In the genomic region with DNA sequence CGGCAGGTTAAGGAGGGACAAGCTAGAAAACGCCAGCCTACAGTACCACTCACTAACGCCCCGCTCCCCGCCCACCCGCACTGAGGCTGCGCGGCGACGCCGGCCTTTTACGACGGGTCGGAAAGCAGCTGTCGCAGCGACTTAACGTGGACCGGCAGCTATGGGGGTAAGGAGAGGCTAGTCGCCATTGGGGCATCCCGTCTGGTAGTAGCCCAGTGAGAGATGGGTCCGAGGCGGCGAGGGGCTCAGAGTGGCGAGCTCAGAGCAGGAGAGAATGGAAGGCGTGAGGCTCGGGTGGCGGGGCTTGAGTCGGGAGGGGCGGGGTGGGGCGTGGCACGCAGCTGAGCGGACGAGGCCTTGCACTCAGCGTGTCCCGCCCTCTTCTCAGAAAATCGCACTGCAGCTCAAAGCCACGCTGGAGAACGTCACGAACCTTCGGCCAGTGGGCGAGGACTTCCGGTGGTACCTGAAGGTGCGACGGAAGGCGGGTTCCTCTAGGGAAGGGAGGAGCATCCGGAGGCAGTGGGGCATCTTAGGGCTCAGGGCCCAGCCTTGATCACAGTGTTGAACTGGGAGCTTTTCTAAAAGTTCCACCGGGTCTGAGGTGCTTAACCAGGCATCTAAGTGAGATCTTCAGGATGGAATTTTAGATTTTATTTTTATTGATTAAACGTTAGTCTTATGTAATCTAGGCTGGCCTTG, we compare ENCODE assay signal across 8 mouse cellular contexts. TPM values are rescaled to one million over a fixed set of nuclear protein-coding genes. Genes with fewer than 3 reads are reported as not detected.
A peak's percentile ranks its signal among the peaks of the same experiment; 100 is the strongest.
DNase-seq lines count a peak whose midpoint lies in the region; ATAC-seq and TF ChIP-seq lines count a peak whose summit lies in the region.

A gene (plus strand): TSS at position 83 of the 702 bp plus-strand sequence.

- TF ChIP-seq POLR2A in brain, embryonic 14.5 days (IDR thresholded peaks at IDR 0.05; ENCODE audit: borderline replicate concordance, extremely low read depth, insufficient read depth, insufficient read length, poor library complexity, severe bottlenecking), result peak; percentile 61; the same call in 1 of the 2 replicates
- peak; percentile 41; the same call in 1 of the 2 replicates for TF ChIP-seq POLR2A in liver, adult 2 months (IDR thresholded peaks at IDR 0.05; ENCODE audit: extremely low read depth, insufficient read depth, low read length)
- TF ChIP-seq POLR2A in myocyte (IDR thresholded peaks at IDR 0.05; ENCODE audit: insufficient read length, low read depth), result peak; percentile 79

- H3ac ChIP-seq in C2C12 (ENCODE audit: control insufficient read depth, insufficient read length, low read depth) (peak within 1 kb of the TSS; percentile 76), myocyte (ENCODE audit: control insufficient read depth, insufficient read length) (peak within 1 kb of the TSS; percentile 71)

- H3K4me3 ChIP-seq in C2C12 (ENCODE audit: insufficient read depth, poor library complexity, severe bottlenecking) (peak within 1 kb of the TSS; percentile 53), myocyte (peak within 1 kb of the TSS; percentile 63)
- H3K4me3 ChIP-seq in erythroblast, embryonic 14.5 days (replicated peaks), result peak within 1 kb of the TSS; percentile 79
- H3K4me3 ChIP-seq in heart, embryonic 11.5 days (ENCODE audit: low read depth, low read length), result peak within 1 kb of the TSS; percentile 66
- H3K4me3 ChIP-seq in kidney, embryonic 16.5 days (ENCODE audit: low read length), result peak within 1 kb of the TSS; percentile 57
- peak within 1 kb of the TSS; percentile 71 for H3K4me3 ChIP-seq in liver, adult 2 months (ENCODE audit: insufficient read depth, low read depth, low read length)

- under 1% methylated on average over 48 of the region's 48 CpGs for WGBS in heart, embryonic 11.5 days (ENCODE audit: insufficient replicate concordance)
- WGBS in kidney, embryonic 16.5 days, result under 1% methylated on average over 48 of the region's 48 CpGs
- WGBS in liver, adult 2 months, result under 1% methylated on average over 48 of the region's 48 CpGs

- DNase-seq in brain, embryonic 14.5 days (ENCODE audit: low read depth), result peak; percentile 99
- DNase-seq in liver, adult 2 months (ENCODE audit: extremely low read depth, low read depth, low spot score), result peak; percentile 97
- peak; percentile 97 for DNase-seq in splenic B cell, adult 2 months (ENCODE audit: low read depth, low spot score)

- H3K79me3 ChIP-seq in C2C12 (ENCODE audit: low read depth), result peaks cover 2% of the 10 kb centered on the region

- H3K27me3 ChIP-seq in C2C12 (ENCODE audit: control insufficient read depth, insufficient read depth, insufficient read length), result no peaks in the 10 kb centered on the region
- no peaks in the 10 kb centered on the region for H3K27me3 ChIP-seq in erythroblast, embryonic 14.5 days (ENCODE audit: control insufficient read depth)
- H3K27me3 ChIP-seq in heart, embryonic 11.5 days (ENCODE audit: control insufficient read depth, insufficient read depth, low read length), result no peaks in the 10 kb centered on the region
- no peaks in the 10 kb centered on the region for H3K27me3 ChIP-seq in kidney, embryonic 16.5 days (ENCODE audit: insufficient read depth, low read length)
- no peaks in the 10 kb centered on the region for H3K27me3 ChIP-seq in liver, adult 2 months (ENCODE audit: control insufficient read depth, insufficient read depth, low read length)
- no peaks in the 10 kb centered on the region for H3K27me3 ChIP-seq in myocyte (ENCODE audit: control insufficient read depth, insufficient read depth, insufficient read length)
- no peaks in the 10 kb centered on the region for H3K27me3 ChIP-seq in splenic B cell, adult 2 months (ENCODE audit: control insufficient read depth, insufficient read depth, low read length, poor library complexity, severe bottlenecking)

- peak within 1 kb of the TSS; percentile 90 for H3K4me2 ChIP-seq in heart, embryonic 11.5 days
- peak within 1 kb of the TSS; percentile 90 for H3K4me2 ChIP-seq in kidney, embryonic 16.5 days (replicated peaks; ENCODE audit: low read depth, low read length)
- H3K4me2 ChIP-seq in myocyte (ENCODE audit: low read depth), result peak within 1 kb of the TSS; percentile 99

- ATAC-seq in heart, embryonic 11.5 days (replicated peaks; ENCODE audit: insufficient number of reproducible peaks, low FRiP score, low TSS enrichment), result peak; percentile 91
- ATAC-seq in kidney, embryonic 16.5 days (ENCODE audit: low FRiP score, low TSS enrichment), result peak; percentile 94

- peaks cover 35% of the 10 kb centered on the region for H3K4me1 ChIP-seq in erythroblast, embryonic 14.5 days (ENCODE audit: control insufficient read depth)
- H3K4me1 ChIP-seq in heart, embryonic 11.5 days (ENCODE audit: control insufficient read depth, insufficient read depth, low read length), result peaks cover 6% of the 10 kb centered on the region; the same call in 1 of the 2 replicates
- peaks cover 13% of the 10 kb centered on the region for H3K4me1 ChIP-seq in kidney, embryonic 16.5 days (ENCODE audit: insufficient read depth, low read length)
- H3K4me1 ChIP-seq in liver, adult 2 months (ENCODE audit: control insufficient read depth, insufficient read depth, low read length), result peaks cover 5% of the 10 kb centered on the region

- H3K36me3 ChIP-seq in C2C12 (ENCODE audit: control insufficient read depth, insufficient read depth), result peaks cover 62% of the 10 kb centered on the region
- H3K36me3 ChIP-seq in erythroblast, embryonic 14.5 days (ENCODE audit: control insufficient read depth), result peaks cover 72% of the 10 kb centered on the region
- peaks cover 13% of the 10 kb centered on the region for H3K36me3 ChIP-seq in heart, embryonic 11.5 days (ENCODE audit: control insufficient read depth, insufficient read depth, low read length)
- peaks cover 42% of the 10 kb centered on the region for H3K36me3 ChIP-seq in kidney, embryonic 16.5 days (ENCODE audit: insufficient read depth, low read length)
- peaks cover 19% of the 10 kb centered on the region for H3K36me3 ChIP-seq in liver, adult 2 months (ENCODE audit: control insufficient read depth, insufficient read depth, low read length)
- H3K36me3 ChIP-seq in myocyte (ENCODE audit: control insufficient read depth, insufficient read depth), result peaks cover 38% of the 10 kb centered on the region
- H3K36me3 ChIP-seq in splenic B cell, adult 2 months (ENCODE audit: control insufficient read depth, insufficient read depth, low read length, poor library complexity, severe bottlenecking), result no peaks in the 10 kb centered on the region

- H3K9ac ChIP-seq in heart, embryonic 11.5 days (ENCODE audit: low read depth, low read length), result peak within 1 kb of the TSS; percentile 74
- peak within 1 kb of the TSS; percentile 66 for H3K9ac ChIP-seq in kidney, embryonic 16.5 days (replicated peaks; ENCODE audit: low read length)
- H3K9ac ChIP-seq in liver, adult 2 months (ENCODE audit: low read depth, low read length), result peak within 1 kb of the TSS; percentile 79

- TF ChIP-seq CTCF in C2C12 (IDR thresholded peaks at IDR 0.05; ENCODE audit: control insufficient read depth, insufficient read depth, insufficient read length), result no peak
- no peak for TF ChIP-seq CTCF in brain, embryonic 14.5 days (IDR thresholded peaks at IDR 0.05; ENCODE audit: borderline replicate concordance, extremely low read depth, insufficient read depth, insufficient read length)
- no peak for TF ChIP-seq CTCF in liver, adult 2 months (IDR thresholded peaks at IDR 0.05; ENCODE audit: low read depth, low read length)

- H3K27ac ChIP-seq in heart, embryonic 11.5 days (ENCODE audit: low read depth, low read length), result peak within 1 kb of the TSS; percentile 86
- peak within 1 kb of the TSS; percentile 88 for H3K27ac ChIP-seq in kidney, embryonic 16.5 days (ENCODE audit: low read length)
- peak within 1 kb of the TSS; percentile 70 for H3K27ac ChIP-seq in liver, adult 2 months (replicated peaks; ENCODE audit: insufficient read depth, low read depth, low read length)

- H3K79me2 ChIP-seq in C2C12 (ENCODE audit: control insufficient read depth, insufficient read depth) (peaks cover 12% of the 10 kb centered on the region), myocyte (ENCODE audit: control insufficient read depth, insufficient read depth) (peaks cover 7% of the 10 kb centered on the region)
- no peaks in the 10 kb centered on the region for H3K79me2 ChIP-seq in liver, adult 2 months (ENCODE audit: control insufficient read depth, insufficient read depth, low read length)

- no peaks in the 10 kb centered on the region for H3K9me3 ChIP-seq in erythroblast, embryonic 14.5 days (ENCODE audit: control insufficient read depth, low read length)
- no peaks in the 10 kb centered on the region for H3K9me3 ChIP-seq in heart, embryonic 11.5 days (replicated peaks; ENCODE audit: control insufficient read depth, low read length)
- no peaks in the 10 kb centered on the region for H3K9me3 ChIP-seq in kidney, embryonic 16.5 days (ENCODE audit: low read length)

TF ChIP-seq in C2C12, 6 proteins besides CTCF, POLR2A, EP300 and RAD21:
- TF ChIP-seq MAX (IDR thresholded peaks at IDR 0.05), result no peak
- TF ChIP-seq FOSL1 (IDR thresholded peaks at IDR 0.05; ENCODE audit: insufficient read depth, low read length, poor library complexity, severe bottlenecking), result no peak
- no peak for TF ChIP-seq MYOG (IDR thresholded peaks at IDR 0.05; ENCODE audit: control insufficient read depth, extremely low read depth, insufficient read length)
- TF ChIP-seq CEBPB (IDR thresholded peaks at IDR 0.05; ENCODE audit: low read depth), result no peak
- no peak for TF ChIP-seq MYOD1 (IDR thresholded peaks at IDR 0.05; ENCODE audit: control insufficient read depth, insufficient read length, low read depth)
- TF ChIP-seq USF1 (IDR thresholded peaks at IDR 0.05; ENCODE audit: low read depth), result no peak

TF ChIP-seq in myocyte, 11 proteins besides CTCF, POLR2A, EP300 and RAD21 (continues in another document):
- TF ChIP-seq SRF (IDR thresholded peaks at IDR 0.05; ENCODE audit: control insufficient read depth, insufficient read length, low read depth) (peak; percentile 20), USF1 (IDR thresholded peaks at IDR 0.05; ENCODE audit: low read depth) (no peak), POLR2AphosphoS2 (IDR thresholded peaks at IDR 0.05; ENCODE audit: insufficient read length, low read depth) (peak; percentile 88), E2F4 (IDR thresholded peaks at IDR 0.05; ENCODE audit: insufficient read depth) (no peak), MYOG (IDR thresholded peaks at IDR 0.05; ENCODE audit: control insufficient read depth in 1 of 3, insufficient read depth in 1 of 3, insufficient read length in 2 of 3, low read depth in 2 of 3) (peak in 2 of 3 experiments; percentile 28 to 58), REST (IDR thresholded peaks at IDR 0.05; ENCODE audit: insufficient read depth, insufficient read length) (no peak), MAX (IDR thresholded peaks at IDR 0.05; ENCODE audit: low read depth) (no peak)

RNA-seq across cellular contexts. Expression of the gene that starts here (rescaled TPM):
- polyA plus RNA-seq in C2C12 (2012; fragmentation: generic; extraction: Trizol) (78.7 TPM), myocyte (2012; fragmentation: generic; extraction: Trizol) (79.0 TPM)
- 91.0 and 114 TPM in 2 replicates for polyA plus RNA-seq in brain, embryonic 14.5 days (2012; rRNA removed)
- polyA plus RNA-seq in erythroblast, embryonic 14.5 days (2012), result 0.16 and 0.20 TPM in 2 replicates
- 104 and 106 TPM in 2 replicates for polyA plus RNA-seq in heart, embryonic 11.5 days (2014; fragmentation: Nextera tagmentation; extraction: Ambion mirVana)
- polyA plus RNA-seq in kidney, embryonic 16.5 days (2015; fragmentation: Nextera tagmentation; extraction: Ambion mirVana), result 117 and 124 TPM in 2 replicates
- 39.0 and 44.9 TPM in 2 replicates for total RNA-seq in liver, adult 2 months (2014; rRNA removed)
- 24.3 and 28.2 TPM in 2 replicates for polyA plus RNA-seq in liver, adult 2 months (2012; rRNA removed)

Comparison
In these comparisons a context has a peak if more than half of its experiments do, and no peak if none do; other contexts are left out.
1. Peak in every context shown above with its lines: DNase-seq, ATAC-seq, H3K4me3 ChIP-seq and H3K27ac ChIP-seq.
2. RNA of the gene that starts here (polyA plus RNA-seq): 117 to 124 TPM in kidney, embryonic 16.5 days, 104 to 106 TPM in heart, embryonic 11.5 days, 91.0 to 114 TPM in brain, embryonic 14.5 days, 79.0 TPM in myocyte (single experiment), 78.7 TPM in C2C12 (single experiment) and 24.3 to 28.2 TPM in liver, adult 2 months; 0.16 to 0.20 TPM in erythroblast, embryonic 14.5 days; every median in the first group is over 10 times any median in the second.